Mouse (Mus musculus): ENCODE data around the gene Tcf15. TPM values are rescaled to one million over a fixed set of nuclear protein-coding genes. Genes with fewer than 3 reads are reported as not detected.
A peak's percentile ranks its signal among the peaks of the same experiment; 100 is the strongest.

Tcf15 gene
- total and polyA plus RNA-seq, 2 experiments from 2014 or later = 0.74 to 4.9 TPM

DNA sequence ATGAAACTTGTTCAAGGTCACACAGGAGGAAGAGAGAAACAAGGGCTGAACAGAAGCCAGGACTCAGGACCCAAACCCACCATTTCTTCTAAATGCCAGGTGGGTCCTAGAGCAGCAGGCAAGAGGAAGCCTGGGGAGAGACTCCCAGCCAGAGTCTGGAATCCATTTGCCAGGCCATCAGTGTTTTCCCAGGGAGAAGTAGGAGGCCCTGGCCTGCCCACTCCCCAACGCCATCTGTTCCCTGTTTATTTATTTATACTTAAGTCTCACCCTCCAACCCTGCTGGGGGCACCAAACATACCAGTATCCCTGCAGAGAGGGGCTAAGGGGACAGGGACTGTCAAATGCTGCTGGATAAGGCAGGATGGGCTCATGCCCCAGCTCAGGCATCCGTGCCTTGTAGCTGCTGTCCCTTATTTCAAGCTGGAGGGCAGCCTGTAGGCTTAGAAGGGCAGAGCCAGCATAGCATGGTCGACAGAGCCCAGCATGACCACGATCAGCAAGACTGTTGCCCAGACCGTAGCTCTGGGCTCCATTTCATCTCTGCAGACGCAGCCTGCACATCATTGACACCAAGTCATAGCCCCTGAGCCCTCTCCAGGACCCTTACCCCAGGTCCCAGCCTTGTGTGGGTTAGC lies 24.0 kb upstream of the Tcf15 start:
- WGBS = 32% methylated on average over 6 of the region's 6 CpGs
- ATAC-seq (0 out of 2 replicates have a peak, but pooled peaks have one; percentile 47), DNase-seq (ENCODE audit: low spot score) (peak; percentile 30)
- H3K27ac ChIP-seq = no peak overlapping the region
- no peak overlapping the region for H3K9ac ChIP-seq (replicated peaks; ENCODE audit: low read length)
- TF ChIP-seq CTCF (IDR thresholded peaks at IDR 0.05; ENCODE audit: low read depth) = no peak
- no peaks in the 10 kb centered on the region for H3K27me3 ChIP-seq (ENCODE audit: insufficient read depth, low read length)
- no peaks in the 10 kb centered on the region for H3K9me3 ChIP-seq (ENCODE audit: low read length)
- H3K36me3 ChIP-seq (ENCODE audit: insufficient read depth, low read length) = no peaks in the 10 kb centered on the region
- H3K4me1 ChIP-seq (ENCODE audit: insufficient read depth, low read length) = peaks cover 9% of the 10 kb centered on the region
- no peak overlapping the region for H3K4me3 ChIP-seq (ENCODE audit: low read length)
- no peak overlapping the region for H3K4me2 ChIP-seq (ENCODE audit: low read depth, low read length)

DNA sequence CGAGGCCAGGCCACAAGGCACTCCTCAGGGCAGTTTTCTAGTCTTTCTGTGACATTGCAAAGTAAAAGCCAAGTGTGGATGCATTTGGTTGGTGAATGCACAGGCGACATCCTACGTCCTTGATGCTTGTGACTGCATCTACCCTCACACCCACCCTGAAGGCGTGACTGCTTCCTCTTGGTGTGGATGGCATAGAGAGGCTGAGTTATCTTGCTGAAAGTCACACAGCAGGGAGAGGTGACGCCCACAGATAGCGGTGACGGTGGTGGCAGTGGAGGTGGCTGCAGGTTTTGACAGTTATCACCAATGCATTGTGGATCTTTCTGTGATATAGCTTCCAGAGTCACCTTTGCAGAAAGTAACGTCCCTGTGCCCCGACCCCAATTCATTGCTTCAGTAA lies 20.5 kb upstream of the Tcf15 start:
- H3K4me2 ChIP-seq (ENCODE audit: low read depth, low read length) = no peak overlapping the region
- H3K9ac ChIP-seq (replicated peaks; ENCODE audit: low read length) = no peak overlapping the region
- H3K9me3 ChIP-seq (ENCODE audit: low read length) = no peaks in the 10 kb centered on the region
- H3K27me3 ChIP-seq (ENCODE audit: insufficient read depth, low read length) = no peaks in the 10 kb centered on the region
- WGBS = 82% methylated on average over 9 of the region's 9 CpGs
- no peak overlapping the region for H3K4me3 ChIP-seq (ENCODE audit: low read length)
- DNase-seq (ENCODE audit: low spot score) (no peak), ATAC-seq (no peak)
- no peak for TF ChIP-seq CTCF (IDR thresholded peaks at IDR 0.05; ENCODE audit: low read depth)
- H3K27ac ChIP-seq = no peak overlapping the region
- H3K36me3 ChIP-seq (ENCODE audit: insufficient read depth, low read length) = no peaks in the 10 kb centered on the region
- no peaks in the 10 kb centered on the region for H3K4me1 ChIP-seq (ENCODE audit: insufficient read depth, low read length)

DNA sequence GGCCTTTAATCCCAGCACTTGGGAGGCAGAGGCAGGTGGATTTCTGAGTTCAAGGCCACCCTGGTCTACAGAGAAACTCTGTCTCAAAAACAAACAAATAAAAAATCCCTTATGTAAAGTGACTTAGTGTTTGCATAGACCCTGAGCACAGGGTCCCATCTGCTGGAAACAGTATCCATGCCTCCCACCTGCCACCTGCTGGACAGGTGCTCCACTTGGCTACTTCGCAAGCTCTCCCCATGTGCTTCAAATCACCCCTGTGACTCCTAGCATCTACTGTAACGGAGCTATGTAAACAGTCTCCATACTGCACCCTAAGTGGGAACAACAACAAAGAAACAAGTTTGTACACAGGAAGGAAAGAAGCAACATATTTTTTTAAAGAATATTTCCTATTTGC lies 14.8 kb upstream of the Tcf15 start:
- Histone ChIP-seq H3K9ac (replicated peaks; ENCODE audit: low read length) (no peak overlapping the region), H3K4me3 (ENCODE audit: low read length) (no peak overlapping the region), H3K9me3 (ENCODE audit: low read length) (no peaks in the 10 kb centered on the region), H3K36me3 (ENCODE audit: insufficient read depth, low read length) (no peaks in the 10 kb centered on the region), H3K27ac (no peak overlapping the region), H3K27me3 (ENCODE audit: insufficient read depth, low read length) (no peaks in the 10 kb centered on the region), H3K4me1 (ENCODE audit: insufficient read depth, low read length) (no peaks in the 10 kb centered on the region), H3K4me2 (ENCODE audit: low read depth, low read length) (no peak overlapping the region)
- ATAC-seq (no peak), DNase-seq (ENCODE audit: low spot score) (no peak)
- peak; percentile 13; the same call in 1 of the 2 replicates for TF ChIP-seq CTCF (IDR thresholded peaks at IDR 0.05; ENCODE audit: low read depth)
- WGBS = 78% methylated on average over 2 of the region's 2 CpGs

DNA sequence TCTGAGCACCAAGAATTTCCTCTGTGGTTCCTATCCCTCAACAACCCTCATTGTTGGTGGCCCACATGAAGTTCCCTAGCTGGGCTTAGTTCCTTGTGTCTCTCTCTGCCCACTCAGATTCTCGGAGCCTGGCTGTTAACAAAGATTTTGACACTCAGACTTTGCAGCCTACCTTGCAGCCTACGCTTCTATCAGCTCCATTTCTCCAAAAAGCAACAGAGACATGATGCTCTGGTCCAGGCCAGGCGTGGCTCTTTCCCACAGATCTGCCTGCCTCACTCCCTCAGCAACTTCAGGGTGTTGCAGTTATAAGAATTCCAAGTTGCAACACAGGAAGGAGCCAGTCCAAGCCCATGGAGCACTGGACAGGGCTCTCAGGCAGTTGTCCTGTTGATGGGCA lies 13.6 kb upstream of the Tcf15 start:
- H3K9ac ChIP-seq (replicated peaks; ENCODE audit: low read length) = no peak overlapping the region
- no peaks in the 10 kb centered on the region for H3K36me3 ChIP-seq (ENCODE audit: insufficient read depth, low read length)
- H3K4me1 ChIP-seq (ENCODE audit: insufficient read depth, low read length) = no peaks in the 10 kb centered on the region
- DNase-seq (ENCODE audit: low spot score) (no peak), ATAC-seq (no peak)
- H3K4me3 ChIP-seq (ENCODE audit: low read length) = no peak overlapping the region
- no peaks in the 10 kb centered on the region for H3K27me3 ChIP-seq (ENCODE audit: insufficient read depth, low read length)
- WGBS = 78% methylated on average over 3 of the region's 3 CpGs
- no peak overlapping the region for H3K4me2 ChIP-seq (ENCODE audit: low read depth, low read length)
- no peak overlapping the region for H3K27ac ChIP-seq
- no peak for TF ChIP-seq CTCF (IDR thresholded peaks at IDR 0.05; ENCODE audit: low read depth)
- H3K9me3 ChIP-seq (ENCODE audit: low read length) = no peaks in the 10 kb centered on the region

- no peak overlapping the region for H3K4me3 ChIP-seq (ENCODE audit: low read length)
- no peak for TF ChIP-seq CTCF (IDR thresholded peaks at IDR 0.05; ENCODE audit: low read depth)
- no peak overlapping the region for H3K9ac ChIP-seq (replicated peaks; ENCODE audit: low read length)
- ATAC-seq = no peak
- no peak for DNase-seq (ENCODE audit: low spot score)
- WGBS = 61% methylated on average over 9 of the region's 9 CpGs
- H3K27me3 ChIP-seq (ENCODE audit: insufficient read depth, low read length) = no peaks in the 10 kb centered on the region
- H3K36me3 ChIP-seq (ENCODE audit: insufficient read depth, low read length) = no peaks in the 10 kb centered on the region
- no peak overlapping the region for H3K27ac ChIP-seq
- no peak overlapping the region for H3K4me2 ChIP-seq (ENCODE audit: low read depth, low read length)
- no peaks in the 10 kb centered on the region for H3K4me1 ChIP-seq (ENCODE audit: insufficient read depth, low read length)
- H3K9me3 ChIP-seq (ENCODE audit: low read length) = no peaks in the 10 kb centered on the region
Observed at GRCm38 (mm10) chr2:152132016-152132415, 11.3 kb upstream of the Tcf15 start.

DNA sequence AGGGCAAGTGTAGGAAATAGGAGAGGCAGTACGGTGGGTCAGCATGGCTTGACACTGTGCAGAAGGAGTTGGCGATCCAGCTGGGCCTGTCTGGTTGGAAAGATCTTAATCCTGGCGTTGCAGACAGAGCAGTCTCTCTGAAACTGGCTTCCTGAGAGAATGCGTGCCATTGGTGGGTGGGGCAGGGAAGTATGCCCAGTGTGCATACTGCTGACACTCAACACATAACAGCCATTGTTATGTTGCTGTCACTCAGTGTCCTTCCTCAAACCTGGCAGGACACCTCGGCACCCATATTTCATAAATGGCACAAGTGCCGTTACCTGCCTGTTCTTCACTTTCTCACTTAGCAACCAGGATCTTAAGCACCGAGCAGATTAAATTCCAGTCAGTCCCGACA lies 10.7 kb upstream of the Tcf15 start:
- H3K4me3 ChIP-seq (ENCODE audit: low read length) = no peak overlapping the region
- no peak for TF ChIP-seq CTCF (IDR thresholded peaks at IDR 0.05; ENCODE audit: low read depth)
- DNase-seq (ENCODE audit: low spot score) (no peak), ATAC-seq (no peak)
- no peak overlapping the region for H3K27ac ChIP-seq
- no peak overlapping the region for H3K4me2 ChIP-seq (ENCODE audit: low read depth, low read length)
- H3K36me3 ChIP-seq (ENCODE audit: insufficient read depth, low read length) = no peaks in the 10 kb centered on the region
- H3K4me1 ChIP-seq (ENCODE audit: insufficient read depth, low read length) = no peaks in the 10 kb centered on the region
- 67% methylated on average over 8 of the region's 8 CpGs for WGBS
- H3K9me3 ChIP-seq (ENCODE audit: low read length) = no peaks in the 10 kb centered on the region
- no peaks in the 10 kb centered on the region for H3K27me3 ChIP-seq (ENCODE audit: insufficient read depth, low read length)
- H3K9ac ChIP-seq (replicated peaks; ENCODE audit: low read length) = no peak overlapping the region

DNA sequence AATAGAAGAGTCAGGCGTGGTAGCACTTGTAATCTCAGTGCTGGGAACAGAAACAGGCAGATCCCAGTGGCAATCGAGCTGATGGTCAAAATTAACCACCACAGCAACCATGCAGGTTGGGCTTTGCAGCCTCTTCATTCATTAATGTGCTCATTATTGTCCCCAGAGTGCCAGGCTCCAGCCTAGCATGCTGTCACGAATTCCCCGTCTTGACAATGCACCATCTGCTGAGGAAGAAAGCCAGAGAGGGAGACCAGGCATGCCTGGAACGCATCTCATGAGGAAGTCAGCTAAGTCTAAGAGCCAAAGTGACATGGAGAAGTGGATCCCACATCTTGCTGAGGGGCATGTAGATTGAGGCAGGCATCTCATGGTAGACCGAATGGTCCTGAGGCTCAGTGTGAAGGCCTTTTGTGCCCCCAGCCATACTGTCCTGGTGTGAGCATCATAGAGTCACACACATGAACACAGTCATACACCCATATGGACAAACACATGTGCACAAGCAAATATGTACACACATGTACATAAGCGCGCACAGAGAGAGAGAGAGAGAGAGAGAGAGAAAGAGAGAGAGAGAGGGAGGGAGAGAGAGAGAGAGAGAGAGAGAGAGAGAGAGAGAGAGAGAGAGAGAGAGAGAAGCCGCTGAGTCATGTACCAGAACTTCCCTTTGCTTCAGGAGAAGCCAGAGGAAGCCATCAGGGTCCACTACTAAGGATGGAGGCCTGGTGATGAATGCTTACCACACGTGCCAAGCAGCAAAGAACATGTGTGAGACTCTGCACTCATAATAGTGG lies 4.0 kb upstream of the Tcf15 start:
- WGBS = 45% methylated on average over 10 of the region's 10 CpGs
- no peak for ATAC-seq
- H3K27me3 ChIP-seq (ENCODE audit: insufficient read depth, low read length) = peaks cover 12% of the 10 kb centered on the region; the same call in 1 of the 2 replicates

More for the DNA sequence above, 4.0 kb upstream of the Tcf15 start:
- H3K27ac ChIP-seq = no peak overlapping the region
- peaks cover 5% of the 10 kb centered on the region; the same call in 1 of the 2 replicates for H3K4me1 ChIP-seq (ENCODE audit: insufficient read depth, low read length)
- no peak overlapping the region for H3K4me3 ChIP-seq (ENCODE audit: low read length)
- TF ChIP-seq CTCF (IDR thresholded peaks at IDR 0.05; ENCODE audit: low read depth) = no peak
- no peak overlapping the region for H3K4me2 ChIP-seq (ENCODE audit: low read depth, low read length)
- H3K36me3 ChIP-seq (ENCODE audit: insufficient read depth, low read length) = no peaks in the 10 kb centered on the region
- no peaks in the 10 kb centered on the region for H3K9me3 ChIP-seq (ENCODE audit: low read length)
- peak; percentile 50 for DNase-seq (ENCODE audit: low spot score)
- no peak overlapping the region for H3K9ac ChIP-seq (replicated peaks; ENCODE audit: low read length)

Measured in hindbrain, postnatal 0 days (tissue).